In genomic region chr17:48880590-48880989, GRCm38 (mm10) we compare ENCODE assay signal across 13 mouse cellular contexts. TPM values are rescaled to one million over a fixed set of nuclear protein-coding genes. Genes with fewer than 3 reads are reported as not detected.
"Had no signal": no experiment of that assay in that cellular context is flagged by ENCODE, and none has a peak within 500 bp of the region (broad histone marks: within the 10 kb centered on the region; RNA-seq: fewer than 3 reads in every experiment).

No protein-coding gene starts in this region.

- H3K27ac ChIP-seq: limb, embryonic 12.5 days; liver, embryonic 13.5 days; midbrain, embryonic 12.5 days; neural tube, embryonic 12.5 days had no signal

- H3K4me1 ChIP-seq: limb, embryonic 12.5 days; liver, embryonic 13.5 days; midbrain, embryonic 12.5 days; neural tube, embryonic 12.5 days had no signal

- H3K36me3 ChIP-seq: limb, embryonic 12.5 days; liver, embryonic 13.5 days; midbrain, embryonic 12.5 days; neural tube, embryonic 12.5 days had no signal

- ATAC-seq: liver, postnatal 0 days had no signal

- H3K4me3 ChIP-seq: limb, embryonic 12.5 days; liver, embryonic 13.5 days; midbrain, embryonic 12.5 days; neural tube, embryonic 12.5 days had no signal

- H3K9ac ChIP-seq: limb, embryonic 12.5 days; liver, embryonic 13.5 days; liver, postnatal 0 days; midbrain, embryonic 12.5 days; neural tube, embryonic 12.5 days had no signal

- DNase-seq: kidney, adult 18-20 months; kidney, postnatal 25 days; liver; liver, embryonic 13.5 days; liver, postnatal 0 days; right cerebral cortex, postnatal 14 days; thymus, postnatal 36 days had no signal

- H3K27me3 ChIP-seq: limb, embryonic 12.5 days; liver, embryonic 13.5 days; midbrain, embryonic 12.5 days; neural tube, embryonic 12.5 days had no signal

- H3K9me3 ChIP-seq: limb, embryonic 12.5 days; liver, embryonic 13.5 days; midbrain, embryonic 12.5 days; neural tube, embryonic 12.5 days had no signal

- H3K4me2 ChIP-seq: limb, embryonic 12.5 days; liver, embryonic 13.5 days; midbrain, embryonic 12.5 days; neural tube, embryonic 12.5 days had no signal

RNA-seq across cellular contexts. Expression of gene Lrfn2, which starts 51.6 kb away (rescaled TPM):
- total RNA-seq: megakaryocyte progenitor cell, adult 5-6 weeks; monocyte, adult 5-6 weeks; neutrophil, adult 5-6 weeks had no signal
- polyA plus RNA-seq: liver, postnatal 0 days had no signal
